Mouse (Mus musculus) hindbrain, postnatal 0 days (tissue): ENCODE results near the gene Mafk. TPM values are rescaled to one million over a fixed set of nuclear protein-coding genes. Genes with fewer than 3 reads are reported as not detected.

ENCODE experiments used
- ATAC-seq: fragments of 200-750 bp; cut with Nextera tagmentation; 2 replicates; pipeline ENCODE4 v1.8.0; 2017; ENCODE audit warnings: mild to moderate bottlenecking, moderate TSS enrichment, moderate library complexity
- DNase-seq: peaks from one replicate; pipeline ENCODE4 v3.0.0-alpha.2; 2015; ENCODE audit warnings: low spot score
- H3K27ac ChIP-seq: fragments of 300-500 bp; sonication (generic); 2 replicates; pipeline ENCODE4 v1.5.1; 2014; ENCODE audit warnings: mild to moderate bottlenecking
- H3K27me3 ChIP-seq: fragments of 300-500 bp; sonication (generic); 2 replicates; pipeline ENCODE4 v1.6.1; 2014; ENCODE audit warnings: low read length, mixed read lengths; ENCODE audit not compliant: insufficient read depth
- H3K36me3 ChIP-seq: fragments of 300-500 bp; sonication (generic); 2 replicates; pipeline ENCODE4 v1.6.1; 2014; ENCODE audit warnings: low read length, mixed read lengths; ENCODE audit not compliant: insufficient read depth
- H3K4me1 ChIP-seq: fragments of 300-500 bp; sonication (generic); 2 replicates; pipeline ENCODE4 v1.6.1; 2014; ENCODE audit warnings: antibody characterized with exemption, low read length, mixed read lengths; ENCODE audit not compliant: insufficient read depth
- H3K4me2 ChIP-seq: fragments of 300-500 bp; sonication (generic); 2 replicates; pipeline ENCODE4 v1.6.1; 2014; ENCODE audit warnings: low read depth, mild to moderate bottlenecking, low read length, moderate library complexity, mixed read lengths
- H3K4me3 ChIP-seq: fragments of 300-500 bp; sonication (generic); 2 replicates; pipeline ENCODE4 v1.5.1; 2014; ENCODE audit warnings: low read length
- H3K9ac ChIP-seq: fragments of 300-500 bp; sonication (generic); replicated peaks from 2 replicates; pipeline ENCODE4 v1.6.1; 2014; ENCODE audit warnings: mild to moderate bottlenecking, low read length, moderate library complexity, mixed read lengths
- H3K9me3 ChIP-seq: fragments of 300-500 bp; sonication (generic); 2 replicates; pipeline ENCODE4 v1.6.1; 2016; ENCODE audit warnings: low read length, mixed read lengths
- CTCF ChIP-seq: IDR thresholded peaks from 2 replicates; pipeline ENCODE4 v1.5.1; 2016; ENCODE audit warnings: antibody characterized with exemption, control low read depth, low read depth
- WGBS: fragments of 180-500 bp; shearing (Covaris S2); extraction: QIAGEN DNeasy Blood & Tissue Kit; methylation state at CpG from one replicate; pipeline ENCODE4 v1.1.7; 2014; 5-methylcytosine and 5-hydroxymethylcytosine counted together
- polyA plus RNA-seq: library from polyadenylated mRNA; unstranded; fragments of >200 nt; fragmentation: Nextera tagmentation; extraction: Ambion mirVana; gene quantifications from 2 replicates; pipeline ENCODE4 v1.2.1, GENCODE M21; 2015
- total RNA-seq: library from RNA; depleted of rRNA; stranded (reverse); fragments of >200 nt; gene quantifications from 2 replicates; pipeline ENCODE4 v1.2.3, GENCODE M21; 2014

Mafk gene
- total and polyA plus RNA-seq, 2 experiments from 2014 or later = 7.0 to 13.1 TPM

DNA sequence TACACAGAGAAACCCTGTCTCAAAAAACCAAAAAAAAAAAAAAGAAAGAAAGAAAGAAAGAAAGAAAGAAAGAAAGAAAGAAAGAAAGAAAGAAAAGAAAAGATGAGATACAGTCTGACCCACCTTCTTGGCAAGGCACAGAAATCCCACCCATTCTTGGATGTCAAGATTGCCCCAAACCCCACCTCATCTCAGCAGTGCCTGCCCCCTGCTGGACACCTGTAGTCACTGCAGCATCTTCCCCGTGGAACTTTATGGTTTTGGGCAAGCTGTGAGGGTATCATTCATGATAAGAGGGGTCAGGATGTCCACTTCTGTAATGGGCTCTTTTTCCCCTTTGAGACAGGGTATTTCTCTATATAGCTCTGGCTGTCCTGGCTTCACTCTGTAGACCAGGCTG is 26.0 kb downstream of the Mafk start:
- ATAC-seq (no peak), DNase-seq (no peak)
- no peaks in the 10 kb centered on the region; the same call in 1 of the 2 replicates for H3K27me3 ChIP-seq
- H3K9ac ChIP-seq = no peak overlapping the region
- peak; percentile 78 for TF ChIP-seq CTCF
- H3K9me3 ChIP-seq = no peaks in the 10 kb centered on the region
- WGBS = 12% methylated on average over 1 of the region's 1 CpGs
- no peak overlapping the region for H3K4me3 ChIP-seq
- peaks cover 12% of the 10 kb centered on the region for H3K36me3 ChIP-seq
- no peak overlapping the region for H3K4me2 ChIP-seq
- H3K27ac ChIP-seq = no peak overlapping the region
- H3K4me1 ChIP-seq = no peaks in the 10 kb centered on the region

DNA sequence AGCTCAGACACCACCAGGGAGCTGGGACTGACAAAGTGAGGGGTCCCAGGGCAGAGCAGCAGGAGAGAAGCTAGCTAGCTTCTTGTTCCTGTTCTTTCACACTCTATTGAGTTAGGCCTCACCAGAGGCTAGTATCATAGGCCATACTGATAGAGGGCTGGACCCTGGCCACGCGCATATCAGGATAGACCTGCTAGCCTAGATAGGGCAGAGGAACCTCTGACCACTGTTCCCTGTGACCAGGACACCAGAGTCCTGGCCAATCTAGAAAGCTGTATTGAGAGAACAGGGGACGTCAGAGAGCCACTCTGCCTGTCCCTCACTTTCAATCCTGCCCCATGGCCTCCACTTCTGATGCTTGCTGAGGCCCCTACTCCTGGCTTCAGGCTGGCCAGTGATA is 26.7 kb downstream of the Mafk start:
- no peak overlapping the region for H3K9ac ChIP-seq
- H3K36me3 ChIP-seq = peaks cover 17% of the 10 kb centered on the region
- DNase-seq = no peak
- H3K4me3 ChIP-seq = no peak overlapping the region
- no peak overlapping the region for H3K4me2 ChIP-seq
- no peaks in the 10 kb centered on the region for H3K4me1 ChIP-seq
- 91% methylated on average over 3 of the region's 3 CpGs for whole genome bisulfite sequencing
- no peak for ATAC-seq
- H3K27me3 ChIP-seq = no peaks in the 10 kb centered on the region; the same call in 1 of the 2 replicates
- no peak overlapping the region for H3K27ac ChIP-seq
- no peak for TF ChIP-seq CTCF
- no peaks in the 10 kb centered on the region for H3K9me3 ChIP-seq

DNA sequence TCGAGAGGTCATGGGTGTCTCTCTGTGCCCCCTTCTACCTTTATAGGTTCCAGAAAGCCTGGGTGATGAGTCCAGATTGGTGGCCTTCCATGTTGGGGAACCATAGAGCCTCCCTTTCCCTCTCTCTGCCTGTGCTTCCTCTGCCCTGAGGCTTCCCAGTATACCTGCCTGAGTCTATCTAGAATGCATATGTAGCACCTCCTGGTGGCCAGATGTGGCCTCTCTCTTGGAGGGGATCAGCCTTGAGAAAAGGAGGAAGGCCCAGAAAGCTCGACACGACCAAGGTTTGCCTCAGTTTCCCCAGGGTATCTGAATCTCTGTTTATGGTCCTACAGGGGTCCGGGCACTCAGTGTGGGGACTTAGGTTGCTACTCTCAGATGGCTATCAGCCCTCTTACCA is 27.5 kb downstream of the Mafk start:
- DNase-seq (peak; percentile 59), ATAC-seq (peak; percentile 43; the same call in 1 of the 2 replicates)
- H3K4me1 ChIP-seq = no peaks in the 10 kb centered on the region
- WGBS = 51% methylated on average over 4 of the region's 4 CpGs
- no peaks in the 10 kb centered on the region for H3K27me3 ChIP-seq
- no peak overlapping the region for H3K27ac ChIP-seq
- H3K9ac ChIP-seq = no peak overlapping the region
- H3K4me2 ChIP-seq = no peak overlapping the region
- TF ChIP-seq CTCF = peak; percentile 68
- H3K9me3 ChIP-seq = no peaks in the 10 kb centered on the region
- no peak overlapping the region for H3K4me3 ChIP-seq
- peaks cover 24% of the 10 kb centered on the region for H3K36me3 ChIP-seq

DNA sequence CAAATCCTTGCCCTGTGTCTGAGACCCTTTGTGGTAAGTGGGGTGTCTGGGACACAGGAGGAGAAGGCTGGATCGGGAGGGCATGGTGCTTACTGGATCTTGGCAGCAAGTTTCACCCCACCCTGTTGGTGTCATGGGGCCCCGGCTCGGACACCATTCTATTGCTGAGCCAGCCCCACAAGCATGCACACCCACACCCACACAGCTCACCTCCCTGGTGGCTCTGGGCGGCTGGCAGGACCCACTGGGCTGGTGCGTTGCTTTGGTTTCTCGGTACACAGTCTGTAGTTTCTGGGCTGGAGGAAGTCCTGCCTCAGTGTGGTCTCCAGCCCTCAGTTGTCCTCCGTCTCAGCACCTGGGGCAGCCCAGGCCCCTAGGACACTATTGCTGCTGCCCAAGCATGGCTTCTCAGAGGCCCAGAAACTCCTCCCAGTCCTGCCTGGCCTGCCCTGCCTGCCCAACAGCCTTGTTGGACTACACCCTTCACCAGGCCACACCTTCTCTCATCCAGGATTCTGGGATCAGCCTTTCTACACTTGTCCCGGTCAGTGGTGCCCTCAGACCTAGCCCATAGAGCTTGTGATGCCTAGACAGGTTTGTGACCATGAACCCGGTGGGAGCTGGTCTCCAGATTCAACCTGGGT is 28.3 kb downstream of the Mafk start, which contains the start of gene Tmem184a:
Gene Tmem184a (minus strand): TSS at position 380 of the 644 bp plus-strand sequence.
- H3K27ac ChIP-seq = no peak within 1 kb of the TSS
- no peak for TF ChIP-seq CTCF
- H3K27me3 ChIP-seq = no peaks in the 10 kb centered on the region
- H3K4me2 ChIP-seq = no peak within 1 kb of the TSS
- H3K4me1 ChIP-seq = no peaks in the 10 kb centered on the region
- peaks cover 25% of the 10 kb centered on the region for H3K36me3 ChIP-seq
- no peaks in the 10 kb centered on the region for H3K9me3 ChIP-seq
- ATAC-seq (0 out of 2 replicates have a peak, but pooled peaks have one; percentile 27), DNase-seq (no peak)
- H3K4me3 ChIP-seq = no peak within 1 kb of the TSS
- WGBS = 84% methylated on average over 9 of the region's 9 CpGs
- H3K9ac ChIP-seq = no peak within 1 kb of the TSS

DNA sequence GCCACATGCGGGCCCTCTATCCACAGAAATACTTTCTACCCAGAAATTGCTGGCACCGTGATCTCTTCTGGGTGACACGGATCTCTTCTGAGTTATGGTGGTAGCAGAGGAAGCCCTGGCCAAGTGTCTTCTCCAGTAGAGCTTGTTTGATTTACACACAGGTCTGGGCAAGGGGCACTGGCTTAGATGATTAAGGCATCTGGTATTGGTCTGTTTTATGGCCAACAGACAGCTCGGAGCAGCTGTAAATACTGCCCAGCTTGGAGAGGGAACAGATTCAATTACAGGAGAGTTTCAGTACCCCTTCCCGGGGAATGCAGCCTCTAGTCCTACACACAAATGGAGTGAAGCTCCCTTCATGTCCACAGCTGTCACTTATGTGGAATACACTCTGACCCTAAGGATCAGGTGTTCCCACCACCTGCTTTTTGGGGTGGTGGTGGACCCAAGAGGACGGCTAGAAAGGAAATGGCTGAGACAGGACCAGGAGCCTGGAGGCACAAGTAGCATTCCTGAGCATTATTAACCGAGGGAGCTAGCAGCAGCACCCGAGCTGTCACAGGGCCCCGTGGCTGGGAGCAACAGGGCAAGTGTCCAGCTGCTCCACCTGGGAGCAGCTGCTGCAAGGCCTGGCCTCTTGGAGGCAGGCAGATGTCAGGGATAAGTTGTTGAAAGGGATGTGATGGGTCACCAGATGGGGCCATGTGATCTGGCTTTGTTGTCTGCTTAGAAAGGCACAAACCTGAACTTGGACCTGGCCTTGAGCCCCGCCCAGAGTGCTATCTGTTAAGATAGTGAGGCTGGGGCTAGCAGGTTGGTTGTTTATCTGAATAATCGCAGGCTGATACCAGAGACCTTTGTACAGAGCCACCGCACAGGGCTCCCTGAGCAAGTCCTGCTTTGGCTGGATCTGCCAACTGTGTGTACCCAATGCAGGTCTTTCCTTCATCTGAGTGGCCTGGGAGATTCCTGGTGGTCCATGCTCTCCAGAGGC is 30.4 kb downstream of the Mafk start:
- WGBS = 80% methylated on average over 12 of the region's 12 CpGs
- Histone ChIP-seq H3K4me1 (peaks cover 10% of the 10 kb centered on the region; the same call in 1 of the 2 replicates), H3K4me3 (no peak overlapping the region), H3K27me3 (no peaks in the 10 kb centered on the region), H3K9ac (no peak overlapping the region), H3K9me3 (no peaks in the 10 kb centered on the region), H3K4me2 (no peak overlapping the region), H3K36me3 (peaks cover 25% of the 10 kb centered on the region), H3K27ac (no peak overlapping the region)
- ATAC-seq (no peak), DNase-seq (no peak)
- TF ChIP-seq CTCF = no peak

DNA sequence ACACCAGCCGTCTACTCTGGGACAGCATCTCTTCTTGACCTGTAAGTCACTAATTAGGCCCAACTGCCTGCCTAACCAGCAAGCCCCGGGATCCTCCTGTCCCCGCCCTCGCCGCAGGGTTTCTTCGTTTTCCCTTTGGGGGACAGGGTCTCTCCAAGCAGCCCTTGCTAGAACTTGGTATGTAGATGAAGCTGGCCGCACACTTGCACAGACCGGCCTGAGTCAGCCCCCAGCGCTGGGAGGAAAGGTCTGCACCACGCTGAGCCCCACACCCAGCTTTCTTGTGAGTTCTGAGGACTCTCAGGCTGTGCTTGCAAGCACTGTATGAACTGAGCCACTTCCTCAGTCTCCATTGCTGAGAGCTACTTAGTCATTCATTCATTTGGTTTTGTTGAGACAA is 33.2 kb downstream of the Mafk start:
- ATAC-seq (no peak), DNase-seq (no peak)
- Histone ChIP-seq H3K4me2 (no peak overlapping the region), H3K9ac (no peak overlapping the region), H3K27ac (no peak overlapping the region), H3K4me1 (peaks cover 10% of the 10 kb centered on the region; the same call in 1 of the 2 replicates), H3K27me3 (no peaks in the 10 kb centered on the region), H3K9me3 (no peaks in the 10 kb centered on the region), H3K36me3 (peaks cover 25% of the 10 kb centered on the region), H3K4me3 (no peak overlapping the region)
- TF ChIP-seq CTCF = no peak
- WGBS = 89% methylated on average over 10 of the region's 10 CpGs
